Mouse (Mus musculus): Measurements from ENCODE around the gene Phldb1. TPM values are rescaled to one million over a fixed set of nuclear protein-coding genes. Genes with fewer than 3 reads are reported as not detected.

Phldb1 gene
- polyA plus RNA-seq, 1 experiment from 2014 or later = 44.3 TPM

DNA sequence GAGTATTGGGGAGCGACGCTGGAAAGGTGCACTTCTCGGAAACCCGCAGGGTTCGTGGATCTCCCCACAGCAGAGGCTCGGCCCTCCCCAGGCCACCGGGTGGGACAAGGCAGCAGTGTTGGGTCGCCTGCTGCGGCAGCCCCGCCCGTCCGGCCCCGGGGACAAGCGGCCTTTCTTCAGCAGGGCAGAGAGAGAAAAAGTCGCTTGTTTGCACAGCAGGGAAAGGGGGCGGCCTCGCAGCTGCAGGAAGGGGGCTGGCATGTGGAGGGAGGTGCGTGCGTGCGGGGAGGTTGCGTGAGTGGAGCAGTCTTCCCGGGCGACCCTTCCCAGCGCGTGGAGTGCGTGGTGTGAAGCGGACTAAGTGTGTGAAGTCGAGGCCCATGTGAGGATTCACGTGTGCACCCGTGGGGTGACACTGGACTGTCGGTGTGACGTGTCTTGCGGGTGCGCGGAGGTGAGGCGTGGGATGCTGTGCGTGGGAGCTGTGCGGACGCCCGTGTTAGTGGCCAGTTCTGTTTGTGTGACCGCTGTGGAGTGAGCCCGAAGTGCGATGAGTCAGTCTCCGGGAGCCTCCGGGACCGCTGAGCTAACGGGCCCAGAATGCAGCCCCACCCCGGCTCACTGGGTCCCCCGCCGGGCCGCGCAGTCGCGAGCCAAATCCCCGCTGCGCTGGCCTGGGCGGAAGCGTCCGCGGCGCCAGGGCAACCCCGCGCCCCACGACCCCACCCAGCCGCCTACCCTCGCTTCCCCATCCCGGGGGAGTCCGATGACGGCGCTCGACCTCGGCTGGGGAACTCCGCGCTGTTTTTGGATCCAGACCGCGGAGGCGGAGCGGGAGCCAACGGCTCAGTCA, 1.1 kb downstream of the Phldb1 start:
- Histone ChIP-seq H3K4me3 (ENCODE audit: low read depth, low read length) (peak overlapping the region; percentile 65), H3K4me1 (ENCODE audit: control insufficient read depth, insufficient read depth, low read length) (peaks cover 14% of the 10 kb centered on the region), H3K9ac (ENCODE audit: low read length) (peak overlapping the region; percentile 66), H3K4me2 (ENCODE audit: low read depth) (peak overlapping the region; percentile 98), H3K27me3 (ENCODE audit: control insufficient read depth, insufficient read depth, low read length) (0 out of 2 replicates have a peak, but pooled peaks cover 2% of the 10 kb centered on the region), H3K27ac (ENCODE audit: low read depth, low read length) (peak overlapping the region; percentile 27; the same call in 1 of the 2 replicates), H3K9me3 (ENCODE audit: control insufficient read depth, low read length) (no peaks in the 10 kb centered on the region), H3K36me3 (ENCODE audit: control insufficient read depth, insufficient read depth, low read length) (no peaks in the 10 kb centered on the region)
- ATAC-seq (ENCODE audit: insufficient read depth, low FRiP score, low TSS enrichment) (peak; percentile 57), DNase-seq (ENCODE audit: low spot score) (peak; percentile 56)
- WGBS = under 1% methylated on average over 74 of the region's 79 CpGs

DNA sequence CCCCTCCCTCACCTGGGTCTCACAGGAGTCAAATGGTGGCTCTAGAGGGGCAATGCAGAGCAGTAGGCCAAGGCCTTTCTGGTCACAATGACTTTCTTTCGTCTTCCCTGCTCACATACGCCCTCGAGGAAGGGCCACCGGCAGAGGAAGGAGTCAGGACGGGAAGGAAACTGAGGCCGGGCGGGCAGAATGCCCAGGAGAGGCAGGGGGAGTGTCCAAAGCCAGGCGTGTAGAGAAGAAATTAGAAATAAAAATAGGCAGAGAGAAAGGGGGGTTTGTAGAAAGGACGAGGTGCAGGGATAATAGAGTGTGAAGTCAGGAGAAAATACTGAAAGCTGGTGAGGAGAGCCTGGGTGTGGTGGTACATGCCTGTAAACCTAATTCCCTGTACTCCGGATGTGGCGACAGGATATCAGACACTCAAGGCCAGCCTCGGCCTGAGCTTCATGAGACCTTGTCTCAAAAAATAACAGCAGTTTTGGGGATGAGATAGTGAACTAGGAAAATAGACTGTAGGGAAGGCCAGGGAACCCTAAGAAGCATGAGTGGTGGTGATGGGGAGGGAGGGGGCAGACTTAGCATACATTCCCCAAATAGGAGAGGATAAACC, 2.0 kb downstream of the Phldb1 start:
- H3K4me1 ChIP-seq (ENCODE audit: control insufficient read depth, insufficient read depth, low read length) = peaks cover 14% of the 10 kb centered on the region
- 59% methylated on average over 12 of the region's 12 CpGs for whole genome bisulfite sequencing

GRCm38 (mm10) chr9:44732130-44732549, 2.9 kb downstream of the Phldb1 start:
- Histone ChIP-seq H3K9me3 (ENCODE audit: control insufficient read depth, low read length) (no peaks in the 10 kb centered on the region), H3K4me1 (ENCODE audit: control insufficient read depth, insufficient read depth, low read length) (peaks cover 14% of the 10 kb centered on the region), H3K27me3 (ENCODE audit: control insufficient read depth, insufficient read depth, low read length) (0 out of 2 replicates have a peak, but pooled peaks cover 2% of the 10 kb centered on the region), H3K36me3 (ENCODE audit: control insufficient read depth, insufficient read depth, low read length) (no peaks in the 10 kb centered on the region), H3K4me2 (ENCODE audit: low read depth) (no peak overlapping the region; the same call in 1 of the 2 replicates), H3K27ac (ENCODE audit: low read depth, low read length) (no peak overlapping the region), H3K4me3 (ENCODE audit: low read depth, low read length) (no peak overlapping the region), H3K9ac (ENCODE audit: low read length) (no peak overlapping the region)
- ATAC-seq (ENCODE audit: insufficient read depth, low FRiP score, low TSS enrichment) (no peak), DNase-seq (ENCODE audit: low spot score) (no peak)
- 73% methylated on average over 5 of the region's 5 CpGs for WGBS

More for the DNA sequence above, 2.0 kb downstream of the Phldb1 start:
- Histone ChIP-seq H3K4me3 (ENCODE audit: low read depth, low read length) (peak overlapping the region; percentile 65; the same call in 1 of the 2 replicates), H3K9ac (ENCODE audit: low read length) (peak overlapping the region; percentile 66), H3K36me3 (ENCODE audit: control insufficient read depth, insufficient read depth, low read length) (no peaks in the 10 kb centered on the region), H3K4me2 (ENCODE audit: low read depth) (peak overlapping the region; percentile 98), H3K27me3 (ENCODE audit: control insufficient read depth, insufficient read depth, low read length) (0 out of 2 replicates have a peak, but pooled peaks cover 2% of the 10 kb centered on the region), H3K9me3 (ENCODE audit: control insufficient read depth, low read length) (no peaks in the 10 kb centered on the region), H3K27ac (ENCODE audit: low read depth, low read length) (peak overlapping the region; percentile 27; the same call in 1 of the 2 replicates)
- ATAC-seq (ENCODE audit: insufficient read depth, low FRiP score, low TSS enrichment) (no peak), DNase-seq (ENCODE audit: low spot score) (no peak)

- no peaks in the 10 kb centered on the region for H3K9me3 ChIP-seq (ENCODE audit: control insufficient read depth, low read length)
- H3K36me3 ChIP-seq (ENCODE audit: control insufficient read depth, insufficient read depth, low read length) = no peaks in the 10 kb centered on the region; the same call in 1 of the 2 replicates
- peaks cover 29% of the 10 kb centered on the region for H3K4me1 ChIP-seq (ENCODE audit: control insufficient read depth, insufficient read depth, low read length)
- no peaks in the 10 kb centered on the region for H3K27me3 ChIP-seq (ENCODE audit: control insufficient read depth, insufficient read depth, low read length)
- H3K4me2 ChIP-seq (ENCODE audit: low read depth) = no peak overlapping the region
- no peak overlapping the region for H3K27ac ChIP-seq (ENCODE audit: low read depth, low read length)
- no peak overlapping the region for H3K9ac ChIP-seq (ENCODE audit: low read length)
- WGBS = 68% methylated on average over 5 of the region's 5 CpGs
- ATAC-seq (ENCODE audit: insufficient read depth, low FRiP score, low TSS enrichment) (no peak), DNase-seq (ENCODE audit: low spot score) (no peak)
- H3K4me3 ChIP-seq (ENCODE audit: low read depth, low read length) = no peak overlapping the region
These were observed 7.6 kb downstream of the Phldb1 start for GRCm38 (mm10) chr9:44727441-44727840.

GRCm38 (mm10) chr9:44726431-44727146, 8.4 kb downstream of the Phldb1 start:
- Histone ChIP-seq H3K27me3 (ENCODE audit: control insufficient read depth, insufficient read depth, low read length) (no peaks in the 10 kb centered on the region), H3K9me3 (ENCODE audit: control insufficient read depth, low read length) (no peaks in the 10 kb centered on the region), H3K4me1 (ENCODE audit: control insufficient read depth, insufficient read depth, low read length) (peaks cover 32% of the 10 kb centered on the region), H3K9ac (ENCODE audit: low read length) (peak overlapping the region; percentile 3; the same call in 1 of the 2 replicates), H3K4me3 (ENCODE audit: low read depth, low read length) (no peak overlapping the region), H3K36me3 (ENCODE audit: control insufficient read depth, insufficient read depth, low read length) (no peaks in the 10 kb centered on the region; the same call in 1 of the 2 replicates), H3K27ac (ENCODE audit: low read depth, low read length) (peak overlapping the region; percentile 20; the same call in 1 of the 2 replicates), H3K4me2 (ENCODE audit: low read depth) (no peak overlapping the region)
- DNase-seq (ENCODE audit: low spot score) (no peak), ATAC-seq (ENCODE audit: insufficient read depth, low FRiP score, low TSS enrichment) (no peak)
- WGBS = 57% methylated on average over 10 of the region's 10 CpGs

- no peak overlapping the region for H3K4me3 ChIP-seq (ENCODE audit: low read depth, low read length)
- H3K27me3 ChIP-seq (ENCODE audit: control insufficient read depth, insufficient read depth, low read length) = no peaks in the 10 kb centered on the region
- H3K9ac ChIP-seq (ENCODE audit: low read length) = no peak overlapping the region
- H3K36me3 ChIP-seq (ENCODE audit: control insufficient read depth, insufficient read depth, low read length) = no peaks in the 10 kb centered on the region; the same call in 1 of the 2 replicates
- no peak for DNase-seq (ENCODE audit: low spot score)
- H3K9me3 ChIP-seq (ENCODE audit: control insufficient read depth, low read length) = no peaks in the 10 kb centered on the region
- ATAC-seq (ENCODE audit: insufficient read depth, low FRiP score, low TSS enrichment) = no peak
- peak overlapping the region; percentile 3; the same call in 1 of the 2 replicates for H3K27ac ChIP-seq (ENCODE audit: low read depth, low read length)
- no peak overlapping the region for H3K4me2 ChIP-seq (ENCODE audit: low read depth)
- 49% methylated on average over 2 of the region's 2 CpGs for WGBS
- peaks cover 42% of the 10 kb centered on the region for H3K4me1 ChIP-seq (ENCODE audit: control insufficient read depth, insufficient read depth, low read length)
These were observed 10.3 kb downstream of the Phldb1 start for GRCm38 (mm10) chr9:44724665-44725064.

DNA sequence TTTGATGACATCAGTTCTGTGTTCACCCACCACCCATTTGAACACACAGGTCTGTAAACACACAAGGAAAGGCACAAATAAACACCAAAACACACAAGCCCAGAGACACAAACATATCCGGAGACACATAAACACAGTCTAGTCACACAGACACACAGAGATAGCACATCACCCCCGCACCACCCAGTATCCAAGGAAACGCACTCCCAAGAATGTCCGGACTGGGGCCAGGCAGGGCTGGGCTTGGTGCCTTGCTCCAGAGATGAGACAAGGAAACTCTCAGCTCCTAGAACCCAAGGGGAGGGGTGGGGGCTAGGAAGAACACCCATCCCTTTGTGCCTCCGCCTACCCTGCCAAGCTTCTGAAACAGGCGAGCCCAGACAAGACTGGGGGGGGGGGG, 10.8 kb downstream of the Phldb1 start:
- peak overlapping the region; percentile 42 for H3K27ac ChIP-seq (ENCODE audit: low read depth, low read length)
- H3K9ac ChIP-seq (ENCODE audit: low read length) = no peak overlapping the region
- H3K9me3 ChIP-seq (ENCODE audit: control insufficient read depth, low read length) = no peaks in the 10 kb centered on the region
- H3K27me3 ChIP-seq (ENCODE audit: control insufficient read depth, insufficient read depth, low read length) = no peaks in the 10 kb centered on the region
- 62% methylated on average over 6 of the region's 6 CpGs for WGBS
- peaks cover 46% of the 10 kb centered on the region for H3K4me1 ChIP-seq (ENCODE audit: control insufficient read depth, insufficient read depth, low read length)
- no peak overlapping the region for H3K4me3 ChIP-seq (ENCODE audit: low read depth, low read length)
- DNase-seq (ENCODE audit: low spot score) = peak; percentile 51
- no peak for ATAC-seq (ENCODE audit: insufficient read depth, low FRiP score, low TSS enrichment)
- H3K4me2 ChIP-seq (ENCODE audit: low read depth) = no peak overlapping the region
- no peaks in the 10 kb centered on the region; the same call in 1 of the 2 replicates for H3K36me3 ChIP-seq (ENCODE audit: control insufficient read depth, insufficient read depth, low read length)

GRCm38 (mm10) chr9:44723521-44724041, 11.4 kb downstream of the Phldb1 start:
- DNase-seq (ENCODE audit: low spot score) = no peak
- Histone ChIP-seq H3K9ac (ENCODE audit: low read length) (no peak overlapping the region), H3K4me2 (ENCODE audit: low read depth) (no peak overlapping the region), H3K9me3 (ENCODE audit: control insufficient read depth, low read length) (no peaks in the 10 kb centered on the region), H3K27ac (ENCODE audit: low read depth, low read length) (peak overlapping the region; percentile 42), H3K27me3 (ENCODE audit: control insufficient read depth, insufficient read depth, low read length) (no peaks in the 10 kb centered on the region), H3K4me1 (ENCODE audit: control insufficient read depth, insufficient read depth, low read length) (peaks cover 47% of the 10 kb centered on the region), H3K36me3 (ENCODE audit: control insufficient read depth, insufficient read depth, low read length) (no peaks in the 10 kb centered on the region; the same call in 1 of the 2 replicates), H3K4me3 (ENCODE audit: low read depth, low read length) (no peak overlapping the region)
- WGBS = 75% methylated on average over 11 of the region's 11 CpGs
- no peak for ATAC-seq (ENCODE audit: insufficient read depth, low FRiP score, low TSS enrichment)
